18 mouse cellular contexts compared by ENCODE assay signal in genomic region chr4:61834952-61835708, GRCm38 (mm10). TPM values are rescaled to one million over a fixed set of nuclear protein-coding genes. Genes with fewer than 3 reads are reported as not detected.
"Had no signal": no experiment of that assay in that cellular context is flagged by ENCODE, and none has a peak within 500 bp of the region (broad histone marks: within the 10 kb centered on the region; RNA-seq: fewer than 3 reads in every experiment).

Gene Mup5 (minus strand): TSS chr4:61835233.

- H3K4me1 ChIP-seq: limb, embryonic 12.5 days; liver, embryonic 13.5 days; lung, embryonic 15.5 days; midbrain, embryonic 13.5 days; stomach, embryonic 15.5 days had no signal

- H3K4me2 ChIP-seq: limb, embryonic 12.5 days; liver, embryonic 13.5 days; lung, embryonic 15.5 days; midbrain, embryonic 13.5 days; stomach, embryonic 15.5 days had no signal

- H3K27ac ChIP-seq: limb, embryonic 12.5 days; liver, embryonic 13.5 days; lung, embryonic 15.5 days; macrophage; midbrain, embryonic 13.5 days; stomach, embryonic 15.5 days had no signal

- H3K27me3 ChIP-seq: limb, embryonic 12.5 days; liver, embryonic 13.5 days; lung, embryonic 15.5 days; midbrain, embryonic 13.5 days; stomach, embryonic 15.5 days had no signal

- H3K4me3 ChIP-seq: limb, embryonic 12.5 days; liver, embryonic 13.5 days; lung, embryonic 15.5 days; midbrain, embryonic 13.5 days; stomach, embryonic 15.5 days had no signal

- H3K9ac ChIP-seq: limb, embryonic 12.5 days; liver, embryonic 13.5 days; liver, postnatal 0 days; lung, embryonic 15.5 days; midbrain, embryonic 13.5 days; stomach, embryonic 15.5 days had no signal

- DNase-seq: kidney, adult 2 months; kidney, postnatal 25 days; liver; liver, embryonic 13.5 days; liver, postnatal 0 days; lung, postnatal 14 days; thymus, postnatal 36 days had no signal

- H3K36me3 ChIP-seq: limb, embryonic 12.5 days; liver, embryonic 13.5 days; lung, embryonic 15.5 days; midbrain, embryonic 13.5 days; stomach, embryonic 15.5 days had no signal

- ATAC-seq: intestine, embryonic 16.5 days; liver, postnatal 0 days; midbrain, embryonic 13.5 days had no signal

- H3K9me3 ChIP-seq: midbrain, embryonic 13.5 days; stomach, embryonic 15.5 days had no signal

RNA-seq across cellular contexts. Expression of gene Mup5, which starts in this region (rescaled TPM):
- polyA plus RNA-seq: intestine, embryonic 16.5 days; kidney, adult 2 months; kidney, embryonic 16.5 days; limb, embryonic 12.5 days; liver, embryonic 13.5 days; liver, postnatal 0 days; lung, embryonic 15.5 days; macrophage; midbrain, embryonic 13.5 days; midbrain, postnatal 0 days; neural tube, embryonic 14.5 days; spleen, adult 2 months; stomach, embryonic 15.5 days; thymus, postnatal 0 days had no signal
